Mouse (Mus musculus) liver, adult 2 months (tissue): ENCODE results near the gene Gadd45a.

Experiments used
- CTCF ChIP-seq: fragments of 200-500 bp; IDR thresholded peaks from 2 replicates; pipeline ENCODE4 v1.5.1; 2011; ENCODE audit warnings: low read depth, low read length, control low read depth
- POLR2A ChIP-seq: fragments of 200-500 bp; IDR thresholded peaks from 2 replicates; pipeline ENCODE4 v1.6.1; 2011; ENCODE audit warnings: low read length, control low read depth; ENCODE audit not compliant: insufficient read depth; ENCODE audit errors: extremely low read depth

GRCm38 (mm10) chr6:67081141-67081540, 43.9 kb upstream of the Gadd45a start:
- TF ChIP-seq POLR2A (no peak), CTCF (no peak)
